Mouse (Mus musculus) olfactory bulb, adult 2 months (tissue): ENCODE measurements around the gene Cacna1e.

Source experiments
- CTCF ChIP-seq: fragments of 200-500 bp; IDR thresholded peaks from 2 replicates; pipeline ENCODE4 v1.5.1; 2012; ENCODE audit warnings: low read depth, mild to moderate bottlenecking, low read length, moderate library complexity; ENCODE audit not compliant: insufficient read depth
- POLR2A ChIP-seq: fragments of 200-500 bp; IDR thresholded peaks from 2 replicates; pipeline ENCODE4 v1.6.1; 2012; ENCODE audit warnings: mild to moderate bottlenecking, low read depth, low read length, moderate library complexity; ENCODE audit not compliant: insufficient read depth

- TF ChIP-seq CTCF = no peak
- no peak for TF ChIP-seq POLR2A
These were observed 45.0 kb downstream of the Cacna1e start for GRCm38 (mm10) chr1:154839272-154839671.
